Comparison of ENCODE assay signal across 19 mouse cellular contexts in the genomic region with DNA sequence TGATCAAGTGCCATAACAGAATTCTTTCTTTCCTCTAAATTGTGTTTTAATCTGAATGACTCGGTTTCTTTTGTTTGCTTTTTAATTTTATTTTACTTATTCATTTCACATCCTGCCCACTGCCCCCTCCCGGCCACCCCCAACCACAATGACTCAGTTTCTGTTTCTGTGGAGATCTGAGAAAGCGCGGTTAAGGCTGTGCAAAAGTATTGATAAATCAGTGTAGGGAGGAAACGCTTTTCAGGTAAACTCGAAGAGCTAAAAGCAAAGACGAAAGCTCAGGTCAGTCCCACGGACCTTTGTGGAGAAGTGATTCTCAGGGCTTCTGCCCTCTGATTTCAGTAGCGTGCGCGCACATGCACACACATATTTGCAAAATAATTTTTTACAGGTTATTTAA.
"Had no signal": no experiment of that assay in that cellular context is flagged by ENCODE, and none has a peak within 500 bp of the region (broad histone marks: within the 10 kb centered on the region; RNA-seq: fewer than 3 reads in every experiment).

No protein-coding gene starts in this region.

- H3K9ac ChIP-seq: kidney, embryonic 15.5 days; limb, embryonic 12.5 days; limb, embryonic 15.5 days; liver, embryonic 14.5 days; lung, embryonic 15.5 days; midbrain, embryonic 15.5 days; neural tube, embryonic 13.5 days had no signal

- H3K4me3 ChIP-seq: kidney, embryonic 15.5 days; limb, embryonic 12.5 days; limb, embryonic 15.5 days; lung, embryonic 15.5 days; megakaryocyte, embryonic 14.5 days; midbrain, embryonic 10.5 days; midbrain, embryonic 15.5 days; neural tube, embryonic 13.5 days had no signal

- H3K4me2 ChIP-seq: kidney, embryonic 15.5 days; limb, embryonic 12.5 days; limb, embryonic 15.5 days; liver, embryonic 11.5 days; lung, embryonic 15.5 days; midbrain, embryonic 15.5 days; neural tube, embryonic 13.5 days had no signal

- H3K27ac ChIP-seq: kidney, embryonic 15.5 days; limb, embryonic 12.5 days; limb, embryonic 15.5 days; liver, embryonic 14.5 days; lung, embryonic 15.5 days; midbrain, embryonic 10.5 days; midbrain, embryonic 15.5 days; neural tube, embryonic 13.5 days had no signal

- H3K36me3 ChIP-seq: midbrain, embryonic 15.5 days had no signal

- H3K27me3 ChIP-seq: kidney, embryonic 15.5 days; limb, embryonic 12.5 days; limb, embryonic 15.5 days; lung, embryonic 15.5 days; megakaryocyte, embryonic 14.5 days; midbrain, embryonic 15.5 days; neural tube, embryonic 13.5 days had no signal

- ATAC-seq: midbrain, embryonic 15.5 days had no signal

- H3K4me1 ChIP-seq: kidney, embryonic 15.5 days; limb, embryonic 12.5 days; limb, embryonic 15.5 days; lung, embryonic 15.5 days; midbrain, embryonic 15.5 days; neural tube, embryonic 13.5 days had no signal

- H3K9me3 ChIP-seq: kidney, embryonic 15.5 days; limb, embryonic 12.5 days; limb, embryonic 15.5 days; lung, embryonic 15.5 days; megakaryocyte, embryonic 14.5 days; midbrain, embryonic 10.5 days; midbrain, embryonic 15.5 days; neural tube, embryonic 13.5 days had no signal

- DNase-seq: kidney, adult 8-10 months; kidney, postnatal 10 days; kidney, postnatal 36 days; left cerebral cortex, postnatal 4 days; lung, adult 18-20 months; lung, postnatal 10 days; lung, postnatal 36 days; thymus, adult 18-20 months; thymus, postnatal 36 days had no signal
